Mouse (Mus musculus): Measurements from ENCODE around the gene Ttc16. TPM values are rescaled to one million over a fixed set of nuclear protein-coding genes. Genes with fewer than 3 reads are reported as not detected.

The Ttc16 gene
- polyA plus RNA-seq (2014; fragmentation: Nextera tagmentation; extraction: Ambion mirVana): 0.30 and 0.31 TPM in 2 replicates

DNA sequence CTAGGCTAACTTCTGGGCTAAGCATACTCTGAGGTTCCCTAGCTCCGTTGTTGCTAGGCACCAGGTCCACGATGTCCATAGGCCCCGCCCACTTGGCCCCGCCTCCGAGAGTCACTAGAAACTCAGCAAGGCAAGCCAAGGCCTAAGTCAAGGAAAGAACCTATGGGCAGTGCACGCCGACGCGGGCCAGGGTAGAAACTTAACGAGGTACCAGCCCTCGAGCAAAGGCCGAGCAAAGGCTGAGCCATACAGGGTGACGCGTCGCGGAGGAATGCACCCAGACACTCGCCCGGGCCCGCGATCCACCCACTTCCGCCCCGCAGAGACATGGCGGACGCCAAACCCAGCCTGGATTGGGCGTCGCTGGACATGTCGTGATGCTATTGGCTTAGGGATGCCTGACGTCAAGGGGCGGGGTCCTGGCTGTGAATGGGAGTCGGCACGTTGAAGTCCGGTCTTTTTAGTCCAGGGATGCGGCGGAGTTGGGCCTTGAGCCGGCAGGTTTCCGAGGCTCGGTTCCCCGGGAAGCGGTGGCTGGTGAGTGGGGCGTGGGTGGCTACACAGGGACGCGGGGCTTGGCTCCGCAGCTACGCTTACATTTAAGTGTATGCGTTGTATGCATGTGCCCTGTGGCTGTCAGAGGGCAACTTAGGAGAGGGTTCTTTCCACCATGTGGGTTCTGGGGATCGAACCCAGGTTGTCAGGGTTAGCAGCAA is at the start of gene Ttc16, which contains the start of gene Ptrh1:
TSS of gene Ttc16 (minus strand) at position 275 of the 716 bp plus-strand sequence.
TSS of gene Ptrh1 (plus strand) at position 428 of the 716 bp plus-strand sequence.
- WGBS: under 1% methylated on average over 46 of the region's 46 CpGs
- no peak within 1 kb of the TSS for H3K27ac ChIP-seq (ENCODE audit: low read depth, low read length)
- peak; percentile 98 for DNase-seq (ENCODE audit: low spot score)

GRCm38 (mm10) chr2:32824778-32825177 is 49.3 kb upstream of the Ttc16 start:
- ATAC-seq (replicated peaks; ENCODE audit: low FRiP score) (no peak), DNase-seq (ENCODE audit: low spot score) (no peak)
- no peak overlapping the region for H3K4me2 ChIP-seq
- no peaks in the 10 kb centered on the region for H3K27me3 ChIP-seq (replicated peaks; ENCODE audit: control insufficient read depth, insufficient read depth, low read length)
- no peak overlapping the region for H3K27ac ChIP-seq (ENCODE audit: low read depth, low read length)
- no peaks in the 10 kb centered on the region for H3K9me3 ChIP-seq (ENCODE audit: control insufficient read depth, low read length)
- H3K36me3 ChIP-seq (ENCODE audit: control insufficient read depth, insufficient read depth, low read length): no peaks in the 10 kb centered on the region
- 78% methylated on average over 1 of the region's 1 CpGs for WGBS
- H3K9ac ChIP-seq (ENCODE audit: low read depth, low read length): no peak overlapping the region
- 0 out of 2 replicates have a peak, but pooled peaks cover 2% of the 10 kb centered on the region for H3K4me1 ChIP-seq (replicated peaks; ENCODE audit: control insufficient read depth, insufficient read depth, low read length)
- no peak overlapping the region for H3K4me3 ChIP-seq (ENCODE audit: low read depth, low read length)

More for the DNA sequence above, at the start of gene Ttc16, which contains the start of gene Ptrh1:
- ATAC-seq (replicated peaks; ENCODE audit: low FRiP score): peak; percentile 94
- Histone ChIP-seq H3K36me3 (ENCODE audit: control insufficient read depth, insufficient read depth, low read length) (peaks cover 2% of the 10 kb centered on the region; the same call in 1 of the 2 replicates), H3K9ac (ENCODE audit: low read depth, low read length) (peak within 1 kb of the TSS; percentile 37), H3K4me1 (replicated peaks; ENCODE audit: control insufficient read depth, insufficient read depth, low read length) (peaks cover 17% of the 10 kb centered on the region), H3K9me3 (ENCODE audit: control insufficient read depth, low read length) (no peaks in the 10 kb centered on the region), H3K4me3 (ENCODE audit: low read depth, low read length) (peak within 1 kb of the TSS; percentile 54), H3K4me2 (peak within 1 kb of the TSS; percentile 85), H3K27me3 (replicated peaks; ENCODE audit: control insufficient read depth, insufficient read depth, low read length) (no peaks in the 10 kb centered on the region)

DNA sequence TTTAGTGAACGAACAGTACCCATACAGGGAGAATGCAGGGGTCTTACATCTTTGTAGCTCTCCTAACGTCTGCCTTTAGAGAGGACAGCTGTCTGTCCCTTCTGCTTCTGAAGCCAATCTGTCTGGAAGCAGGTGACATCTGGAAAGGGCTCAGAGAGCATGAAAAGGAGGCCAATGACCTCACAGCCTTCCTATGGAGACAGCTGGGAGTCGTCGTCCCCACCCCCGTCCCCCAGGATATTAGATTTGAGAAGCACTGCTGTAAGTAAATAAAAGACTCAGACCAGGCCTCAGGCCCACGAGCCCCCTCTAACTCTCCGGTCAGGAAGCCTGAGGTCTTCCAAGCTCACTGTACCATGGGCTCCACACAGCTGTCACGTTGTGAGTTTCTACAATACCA is 48.7 kb upstream of the Ttc16 start:
- Histone ChIP-seq H3K9me3 (ENCODE audit: control insufficient read depth, low read length) (no peaks in the 10 kb centered on the region), H3K4me1 (replicated peaks; ENCODE audit: control insufficient read depth, insufficient read depth, low read length) (0 out of 2 replicates have a peak, but pooled peaks cover 2% of the 10 kb centered on the region), H3K4me3 (ENCODE audit: low read depth, low read length) (no peak overlapping the region), H3K4me2 (no peak overlapping the region), H3K36me3 (ENCODE audit: control insufficient read depth, insufficient read depth, low read length) (no peaks in the 10 kb centered on the region), H3K27me3 (replicated peaks; ENCODE audit: control insufficient read depth, insufficient read depth, low read length) (no peaks in the 10 kb centered on the region), H3K27ac (ENCODE audit: low read depth, low read length) (no peak overlapping the region), H3K9ac (ENCODE audit: low read depth, low read length) (no peak overlapping the region)
- DNase-seq (ENCODE audit: low spot score) (no peak), ATAC-seq (replicated peaks; ENCODE audit: low FRiP score) (no peak)
- 61% methylated on average over 8 of the region's 8 CpGs for WGBS

GRCm38 (mm10) chr2:32823579-32824154 is 48.2 kb upstream of the Ttc16 start:
- Histone ChIP-seq H3K4me3 (ENCODE audit: low read depth, low read length) (no peak overlapping the region), H3K9ac (ENCODE audit: low read depth, low read length) (no peak overlapping the region), H3K27ac (ENCODE audit: low read depth, low read length) (no peak overlapping the region), H3K27me3 (replicated peaks; ENCODE audit: control insufficient read depth, insufficient read depth, low read length) (no peaks in the 10 kb centered on the region), H3K9me3 (ENCODE audit: control insufficient read depth, low read length) (no peaks in the 10 kb centered on the region), H3K4me2 (no peak overlapping the region), H3K36me3 (ENCODE audit: control insufficient read depth, insufficient read depth, low read length) (no peaks in the 10 kb centered on the region), H3K4me1 (replicated peaks; ENCODE audit: control insufficient read depth, insufficient read depth, low read length) (0 out of 2 replicates have a peak, but pooled peaks cover 2% of the 10 kb centered on the region)
- ATAC-seq (replicated peaks; ENCODE audit: low FRiP score) (no peak), DNase-seq (ENCODE audit: low spot score) (no peak)
- 72% methylated on average over 8 of the region's 8 CpGs for WGBS

GRCm38 (mm10) chr2:32823153-32823552 is 47.7 kb upstream of the Ttc16 start:
- ATAC-seq (replicated peaks; ENCODE audit: low FRiP score) (no peak), DNase-seq (ENCODE audit: low spot score) (no peak)
- Histone ChIP-seq H3K4me1 (replicated peaks; ENCODE audit: control insufficient read depth, insufficient read depth, low read length) (0 out of 2 replicates have a peak, but pooled peaks cover 2% of the 10 kb centered on the region), H3K4me2 (no peak overlapping the region), H3K9ac (ENCODE audit: low read depth, low read length) (no peak overlapping the region), H3K36me3 (ENCODE audit: control insufficient read depth, insufficient read depth, low read length) (peaks cover 2% of the 10 kb centered on the region; the same call in 1 of the 2 replicates), H3K4me3 (ENCODE audit: low read depth, low read length) (no peak overlapping the region), H3K27me3 (replicated peaks; ENCODE audit: control insufficient read depth, insufficient read depth, low read length) (no peaks in the 10 kb centered on the region), H3K9me3 (ENCODE audit: control insufficient read depth, low read length) (no peaks in the 10 kb centered on the region), H3K27ac (ENCODE audit: low read depth, low read length) (no peak overlapping the region; the same call in 1 of the 2 replicates)
- WGBS: 53% methylated on average over 11 of the region's 11 CpGs

DNA sequence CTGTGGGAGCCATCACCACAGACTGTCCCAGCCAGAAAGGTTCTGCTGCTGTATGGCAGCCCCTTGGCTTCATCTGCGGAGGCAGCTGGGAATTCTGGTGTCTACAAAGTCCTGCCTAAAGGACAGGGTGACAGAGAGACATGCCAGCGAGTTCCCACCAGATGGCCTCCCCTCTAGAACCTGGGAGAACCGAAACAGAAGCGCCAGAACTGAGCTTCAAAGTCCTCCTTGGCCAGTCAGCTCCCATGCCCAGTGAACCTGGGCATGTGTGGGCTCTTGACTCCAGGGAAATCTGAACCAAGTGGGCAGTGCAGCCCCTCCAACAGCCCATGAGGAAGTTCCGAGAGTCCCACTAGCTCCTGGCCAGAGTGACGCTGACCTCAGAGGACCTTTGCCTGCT is 47.2 kb upstream of the Ttc16 start:
- 75% methylated on average over 6 of the region's 6 CpGs for WGBS
- Histone ChIP-seq H3K4me2 (no peak overlapping the region), H3K27me3 (replicated peaks; ENCODE audit: control insufficient read depth, insufficient read depth, low read length) (no peaks in the 10 kb centered on the region), H3K9me3 (ENCODE audit: control insufficient read depth, low read length) (no peaks in the 10 kb centered on the region), H3K4me1 (replicated peaks; ENCODE audit: control insufficient read depth, insufficient read depth, low read length) (0 out of 2 replicates have a peak, but pooled peaks cover 2% of the 10 kb centered on the region), H3K27ac (ENCODE audit: low read depth, low read length) (no peak overlapping the region), H3K36me3 (ENCODE audit: control insufficient read depth, insufficient read depth, low read length) (peaks cover 2% of the 10 kb centered on the region; the same call in 1 of the 2 replicates), H3K4me3 (ENCODE audit: low read depth, low read length) (no peak overlapping the region), H3K9ac (ENCODE audit: low read depth, low read length) (no peak overlapping the region)
- ATAC-seq (replicated peaks; ENCODE audit: low FRiP score) (no peak), DNase-seq (ENCODE audit: low spot score) (no peak)

DNA sequence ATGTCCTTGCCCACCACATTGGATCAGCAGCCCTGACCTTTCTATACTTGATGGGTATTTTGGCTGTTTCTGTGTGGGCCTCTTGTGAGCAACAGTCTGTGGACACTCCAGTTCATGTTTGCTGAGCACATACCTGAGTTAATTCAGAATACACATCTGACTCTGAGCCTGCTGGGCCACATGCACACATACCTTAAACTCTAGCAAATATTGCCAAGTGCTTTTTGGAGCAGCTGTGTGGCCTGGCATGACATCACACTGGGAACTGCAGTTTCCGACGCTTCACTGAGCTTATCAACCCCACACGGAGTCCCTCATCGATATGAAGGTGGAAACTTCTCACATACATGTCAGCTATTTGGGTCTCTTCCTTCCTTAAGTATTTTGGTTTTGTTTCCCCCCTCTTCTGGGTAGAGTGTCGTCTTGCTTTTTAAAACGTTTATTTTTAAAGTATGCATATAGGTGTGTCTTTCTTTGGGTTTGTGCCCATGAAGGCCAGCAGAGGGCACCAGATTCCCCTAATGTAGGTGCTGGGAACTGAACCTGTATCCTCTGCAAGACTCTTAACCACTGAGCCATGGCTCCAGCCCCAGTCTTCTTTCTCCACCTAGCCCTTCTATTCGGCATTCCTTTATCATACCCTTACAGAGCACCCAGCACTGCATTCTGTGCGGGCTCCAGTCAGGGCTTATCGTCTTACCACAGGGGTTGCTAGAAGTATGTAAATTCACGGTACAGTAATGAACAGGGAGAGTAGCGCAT is 45.8 kb upstream of the Ttc16 start:
- peak; percentile 64 for ATAC-seq (replicated peaks; ENCODE audit: low FRiP score)
- H3K9me3 ChIP-seq (ENCODE audit: control insufficient read depth, low read length): no peaks in the 10 kb centered on the region
- 56% methylated on average over 11 of the region's 11 CpGs for WGBS
- no peaks in the 10 kb centered on the region for H3K27me3 ChIP-seq (replicated peaks; ENCODE audit: control insufficient read depth, insufficient read depth, low read length)
- no peak overlapping the region for H3K4me3 ChIP-seq (ENCODE audit: low read depth, low read length)
- no peak overlapping the region for H3K27ac ChIP-seq (ENCODE audit: low read depth, low read length)
- H3K36me3 ChIP-seq (ENCODE audit: control insufficient read depth, insufficient read depth, low read length): peaks cover 2% of the 10 kb centered on the region; the same call in 1 of the 2 replicates
- 0 out of 2 replicates have a peak, but pooled peaks cover 2% of the 10 kb centered on the region for H3K4me1 ChIP-seq (replicated peaks; ENCODE audit: control insufficient read depth, insufficient read depth, low read length)
- no peak overlapping the region for H3K4me2 ChIP-seq
- no peak overlapping the region for H3K9ac ChIP-seq (ENCODE audit: low read depth, low read length)
- no peak for DNase-seq (ENCODE audit: low spot score)

GRCm38 (mm10) chr2:32818208-32818607 is 42.8 kb upstream of the Ttc16 start:
- no peak overlapping the region for H3K9ac ChIP-seq (ENCODE audit: low read depth, low read length)
- no peaks in the 10 kb centered on the region for H3K9me3 ChIP-seq (ENCODE audit: control insufficient read depth, low read length)
- no peak overlapping the region for H3K4me3 ChIP-seq (ENCODE audit: low read depth, low read length)
- no peak overlapping the region for H3K4me2 ChIP-seq
- peaks cover 2% of the 10 kb centered on the region; the same call in 1 of the 2 replicates for H3K36me3 ChIP-seq (ENCODE audit: control insufficient read depth, insufficient read depth, low read length)
- 0 out of 2 replicates have a peak, but pooled peaks cover 2% of the 10 kb centered on the region for H3K4me1 ChIP-seq (replicated peaks; ENCODE audit: control insufficient read depth, insufficient read depth, low read length)
- whole genome bisulfite sequencing: 93% methylated on average over 5 of the region's 5 CpGs
- DNase-seq (ENCODE audit: low spot score): no peak
- H3K27ac ChIP-seq (ENCODE audit: low read depth, low read length): no peak overlapping the region
- no peaks in the 10 kb centered on the region for H3K27me3 ChIP-seq (replicated peaks; ENCODE audit: control insufficient read depth, insufficient read depth, low read length)
- ATAC-seq (replicated peaks; ENCODE audit: low FRiP score): no peak
